Mouse (Mus musculus): Measurements from ENCODE around the gene Olfr446. TPM values are rescaled to one million over a fixed set of nuclear protein-coding genes. Genes with fewer than 3 reads are reported as not detected.

The Olfr446 gene
- not detected for polyA plus RNA-seq (2012; fragmentation: generic; extraction: Trizol)

- no peak within 1 kb of the TSS for H3K4me3 ChIP-seq
- no peaks in the 10 kb centered on the region for H3K79me2 ChIP-seq (ENCODE audit: control insufficient read depth, insufficient read depth)
- no peak within 1 kb of the TSS for H3K4me2 ChIP-seq (ENCODE audit: low read depth)
- H3K36me3 ChIP-seq (ENCODE audit: control insufficient read depth, insufficient read depth), result no peaks in the 10 kb centered on the region
- TF ChIP-seq TCF12 (IDR thresholded peaks at IDR 0.05; ENCODE audit: insufficient read depth, poor library complexity, severe bottlenecking) (no peak), USF1 (IDR thresholded peaks at IDR 0.05; ENCODE audit: low read depth) (no peak), REST (IDR thresholded peaks at IDR 0.05; ENCODE audit: insufficient read depth, insufficient read length) (no peak), SRF (IDR thresholded peaks at IDR 0.05; ENCODE audit: control insufficient read depth, insufficient read length, low read depth) (no peak), MYOG (IDR thresholded peaks at IDR 0.05; ENCODE audit: control insufficient read depth in 1 of 3, insufficient read depth in 1 of 3, insufficient read length in 2 of 3, low read depth in 2 of 3) (no peak), TCF3 (IDR thresholded peaks at IDR 0.05; ENCODE audit: insufficient read length, low read depth) (no peak), MAX (IDR thresholded peaks at IDR 0.05; ENCODE audit: low read depth) (no peak), MYOD1 (IDR thresholded peaks at IDR 0.05; ENCODE audit: control insufficient read depth in 1 of 3, insufficient read length in 2 of 3, low read depth in 2 of 3) (no peak), CEBPB (IDR thresholded peaks at IDR 0.05; ENCODE audit: insufficient read depth, poor library complexity, severe bottlenecking) (no peak)
- H3K27me3 ChIP-seq (ENCODE audit: control insufficient read depth, insufficient read depth, insufficient read length), result no peaks in the 10 kb centered on the region
- H3ac ChIP-seq (ENCODE audit: control insufficient read depth, insufficient read length), result no peak within 1 kb of the TSS
These were observed at the start of gene Olfr446 for GRCm38 (mm10) chr6:42921077-42921476. Olfr446 (plus strand) TSS chr6:42921377.

- Histone ChIP-seq H3ac (ENCODE audit: control insufficient read depth, insufficient read length) (no peak overlapping the region), H3K36me3 (ENCODE audit: control insufficient read depth, insufficient read depth) (no peaks in the 10 kb centered on the region), H3K79me2 (ENCODE audit: control insufficient read depth, insufficient read depth) (no peaks in the 10 kb centered on the region), H3K27me3 (ENCODE audit: control insufficient read depth, insufficient read depth, insufficient read length) (no peaks in the 10 kb centered on the region), H3K4me3 (no peak overlapping the region), H3K4me2 (ENCODE audit: low read depth) (no peak overlapping the region)
- TF ChIP-seq POLR2A (IDR thresholded peaks at IDR 0.05; ENCODE audit: insufficient read length, low read depth), result no peak
- no peak for TF ChIP-seq SRF (IDR thresholded peaks at IDR 0.05; ENCODE audit: control insufficient read depth, insufficient read length, low read depth)
- no peak for TF ChIP-seq CEBPB (IDR thresholded peaks at IDR 0.05; ENCODE audit: insufficient read depth, poor library complexity, severe bottlenecking)
- no peak for TF ChIP-seq TCF12 (IDR thresholded peaks at IDR 0.05; ENCODE audit: insufficient read depth, poor library complexity, severe bottlenecking)
- TF ChIP-seq TCF3 (IDR thresholded peaks at IDR 0.05; ENCODE audit: insufficient read length, low read depth), result no peak
- no peak for TF ChIP-seq USF1 (IDR thresholded peaks at IDR 0.05; ENCODE audit: low read depth)
- no peak for TF ChIP-seq E2F4 (IDR thresholded peaks at IDR 0.05; ENCODE audit: insufficient read depth)
- no peak for TF ChIP-seq MYOD1 (IDR thresholded peaks at IDR 0.05; ENCODE audit: control insufficient read depth in 1 of 3, insufficient read length in 2 of 3, low read depth in 2 of 3)
- no peak for TF ChIP-seq REST (IDR thresholded peaks at IDR 0.05; ENCODE audit: insufficient read depth, insufficient read length)
- no peak for TF ChIP-seq POLR2AphosphoS2 (IDR thresholded peaks at IDR 0.05; ENCODE audit: insufficient read length, low read depth)
- no peak for TF ChIP-seq MAX (IDR thresholded peaks at IDR 0.05; ENCODE audit: low read depth)
- TF ChIP-seq MYOG (IDR thresholded peaks at IDR 0.05; ENCODE audit: control insufficient read depth in 1 of 3, insufficient read depth in 1 of 3, insufficient read length in 2 of 3, low read depth in 2 of 3), result no peak
These were observed 44.9 kb upstream of the Olfr446 start for GRCm38 (mm10) chr6:42876323-42876722.

- H3ac ChIP-seq (ENCODE audit: control insufficient read depth, insufficient read length), result no peak within 1 kb of the TSS
- TF ChIP-seq POLR2AphosphoS2 (IDR thresholded peaks at IDR 0.05; ENCODE audit: insufficient read length, low read depth) (no peak), POLR2A (IDR thresholded peaks at IDR 0.05; ENCODE audit: insufficient read length, low read depth) (no peak), E2F4 (IDR thresholded peaks at IDR 0.05; ENCODE audit: insufficient read depth) (no peak), USF1 (IDR thresholded peaks at IDR 0.05; ENCODE audit: low read depth) (no peak), MYOG (IDR thresholded peaks at IDR 0.05; ENCODE audit: control insufficient read depth in 1 of 3, insufficient read depth in 1 of 3, insufficient read length in 2 of 3, low read depth in 2 of 3) (no peak), MYOD1 (IDR thresholded peaks at IDR 0.05; ENCODE audit: control insufficient read depth in 1 of 3, insufficient read length in 2 of 3, low read depth in 2 of 3) (no peak), SRF (IDR thresholded peaks at IDR 0.05; ENCODE audit: control insufficient read depth, insufficient read length, low read depth) (no peak)
- H3K4me3 ChIP-seq, result no peak within 1 kb of the TSS
- no peaks in the 10 kb centered on the region for H3K27me3 ChIP-seq (ENCODE audit: control insufficient read depth, insufficient read depth, insufficient read length)
- H3K36me3 ChIP-seq (ENCODE audit: control insufficient read depth, insufficient read depth), result no peaks in the 10 kb centered on the region
- no peak within 1 kb of the TSS for H3K4me2 ChIP-seq (ENCODE audit: low read depth)
- H3K79me2 ChIP-seq (ENCODE audit: control insufficient read depth, insufficient read depth), result no peaks in the 10 kb centered on the region
These were observed 31.0 kb upstream of the Olfr446 start, which contains the start of gene Olfr448 for GRCm38 (mm10) chr6:42890141-42890540. Olfr448 (plus strand) TSS chr6:42890441.

- Histone ChIP-seq H3ac (ENCODE audit: control insufficient read depth, insufficient read length) (no peak overlapping the region), H3K79me2 (ENCODE audit: control insufficient read depth, insufficient read depth) (no peaks in the 10 kb centered on the region), H3K36me3 (ENCODE audit: control insufficient read depth, insufficient read depth) (no peaks in the 10 kb centered on the region), H3K27me3 (ENCODE audit: control insufficient read depth, insufficient read depth, insufficient read length) (no peaks in the 10 kb centered on the region), H3K4me3 (no peak overlapping the region), H3K4me2 (ENCODE audit: low read depth) (no peak overlapping the region)
- TF ChIP-seq POLR2AphosphoS2 (IDR thresholded peaks at IDR 0.05; ENCODE audit: insufficient read length, low read depth) (no peak), MAX (IDR thresholded peaks at IDR 0.05; ENCODE audit: low read depth) (no peak), CEBPB (IDR thresholded peaks at IDR 0.05; ENCODE audit: insufficient read depth, poor library complexity, severe bottlenecking) (no peak), E2F4 (IDR thresholded peaks at IDR 0.05; ENCODE audit: insufficient read depth) (no peak), USF1 (IDR thresholded peaks at IDR 0.05; ENCODE audit: low read depth) (no peak), REST (IDR thresholded peaks at IDR 0.05; ENCODE audit: insufficient read depth, insufficient read length) (no peak), TCF3 (IDR thresholded peaks at IDR 0.05; ENCODE audit: insufficient read length, low read depth) (no peak), SRF (IDR thresholded peaks at IDR 0.05; ENCODE audit: control insufficient read depth, insufficient read length, low read depth) (no peak)
These were observed 20.8 kb upstream of the Olfr446 start for GRCm38 (mm10) chr6:42900345-42900744.

- Histone ChIP-seq H3K79me2 (ENCODE audit: control insufficient read depth, insufficient read depth) (no peaks in the 10 kb centered on the region), H3ac (ENCODE audit: control insufficient read depth, insufficient read length) (no peak within 1 kb of the TSS), H3K27me3 (ENCODE audit: control insufficient read depth, insufficient read depth, insufficient read length) (no peaks in the 10 kb centered on the region), H3K36me3 (ENCODE audit: control insufficient read depth, insufficient read depth) (no peaks in the 10 kb centered on the region), H3K4me3 (no peak within 1 kb of the TSS), H3K4me2 (ENCODE audit: low read depth) (no peak within 1 kb of the TSS)
- TF ChIP-seq TCF3 (IDR thresholded peaks at IDR 0.05; ENCODE audit: insufficient read length, low read depth), result no peak
- TF ChIP-seq POLR2A (IDR thresholded peaks at IDR 0.05; ENCODE audit: insufficient read length, low read depth), result no peak
- TF ChIP-seq TCF12 (IDR thresholded peaks at IDR 0.05; ENCODE audit: insufficient read depth, poor library complexity, severe bottlenecking), result no peak
- no peak for TF ChIP-seq SRF (IDR thresholded peaks at IDR 0.05; ENCODE audit: control insufficient read depth, insufficient read length, low read depth)
- no peak for TF ChIP-seq USF1 (IDR thresholded peaks at IDR 0.05; ENCODE audit: low read depth)
- no peak for TF ChIP-seq CEBPB (IDR thresholded peaks at IDR 0.05; ENCODE audit: insufficient read depth, poor library complexity, severe bottlenecking)
These were observed 12.6 kb upstream of the Olfr446 start, which contains the start of gene Olfr447 for GRCm38 (mm10) chr6:42908578-42908977. Olfr447 (plus strand) TSS chr6:42908878.

All from myocyte (in vitro differentiated cells).